Mouse (Mus musculus) intestine, embryonic 15.5 days (tissue): ENCODE data around the gene Slc8a2. TPM values are rescaled to one million over a fixed set of nuclear protein-coding genes. Genes with fewer than 3 reads are reported as not detected.

Experiments used
- ATAC-seq: fragments of 200-750 bp; cut with Nextera tagmentation; 2 replicates; pipeline ENCODE4 v1.8.0; 2017; ENCODE audit warnings: moderate TSS enrichment, moderate library complexity
- H3K27ac ChIP-seq: fragments of 300-500 bp; sonication (generic); 2 replicates; pipeline ENCODE4 v1.5.1; 2015; ENCODE audit warnings: mild to moderate bottlenecking, inconsistent platforms
- H3K27me3 ChIP-seq: fragments of 300-500 bp; sonication (generic); replicated peaks from 2 replicates; pipeline ENCODE4 v1.6.1; 2015; ENCODE audit warnings: inconsistent platforms
- H3K36me3 ChIP-seq: fragments of 300-500 bp; sonication (generic); 2 replicates; pipeline ENCODE4 v1.6.1; 2015; ENCODE audit warnings: inconsistent platforms
- H3K4me1 ChIP-seq: fragments of 300-500 bp; sonication (generic); replicated peaks from 2 replicates; pipeline ENCODE4 v1.6.1; 2015; ENCODE audit warnings: inconsistent platforms
- H3K4me2 ChIP-seq: fragments of 300-500 bp; sonication (generic); replicated peaks from 2 replicates; pipeline ENCODE4 v1.6.1; 2015; ENCODE audit warnings: mild to moderate bottlenecking, inconsistent platforms
- H3K4me3 ChIP-seq: fragments of 300-500 bp; sonication (generic); replicated peaks from 2 replicates; pipeline ENCODE4 v1.5.1; 2015; ENCODE audit warnings: inconsistent platforms
- H3K9ac ChIP-seq: fragments of 300-500 bp; sonication (generic); 2 replicates; pipeline ENCODE4 v1.6.1; 2015; ENCODE audit warnings: inconsistent platforms
- H3K9me3 ChIP-seq: fragments of 300-500 bp; sonication (generic); 2 replicates; pipeline ENCODE4 v1.6.1; 2016; ENCODE audit warnings: inconsistent platforms
- WGBS: fragments of 180-500 bp; shearing (Covaris S2); methylation state at CpG from one replicate; pipeline ENCODE4 v1.1.7; 2015; 5-methylcytosine and 5-hydroxymethylcytosine counted together
- polyA plus RNA-seq: library from polyadenylated mRNA; unstranded; fragments of >200 nt; fragmentation: Nextera tagmentation; extraction: Ambion mirVana; gene quantifications from 2 replicates; pipeline ENCODE4 v1.2.1, GENCODE M21; 2015

Gene Slc8a2
- polyA plus RNA-seq, 1 experiment from 2014 or later: 0.23 TPM

GRCm38 (mm10) chr7:16104611-16105388, 24.8 kb upstream of the Slc8a2 start:
- no peaks in the 10 kb centered on the region for H3K27me3 ChIP-seq
- no peaks in the 10 kb centered on the region for H3K9me3 ChIP-seq
- H3K36me3 ChIP-seq: peaks cover 8% of the 10 kb centered on the region
- H3K4me1 ChIP-seq: peaks cover 18% of the 10 kb centered on the region
- ATAC-seq: no peak
- H3K4me2 ChIP-seq: no peak overlapping the region
- H3K27ac ChIP-seq: no peak overlapping the region
- WGBS: 93% methylated on average over 7 of the region's 7 CpGs
- no peak overlapping the region for H3K9ac ChIP-seq
- no peak overlapping the region for H3K4me3 ChIP-seq

DNA sequence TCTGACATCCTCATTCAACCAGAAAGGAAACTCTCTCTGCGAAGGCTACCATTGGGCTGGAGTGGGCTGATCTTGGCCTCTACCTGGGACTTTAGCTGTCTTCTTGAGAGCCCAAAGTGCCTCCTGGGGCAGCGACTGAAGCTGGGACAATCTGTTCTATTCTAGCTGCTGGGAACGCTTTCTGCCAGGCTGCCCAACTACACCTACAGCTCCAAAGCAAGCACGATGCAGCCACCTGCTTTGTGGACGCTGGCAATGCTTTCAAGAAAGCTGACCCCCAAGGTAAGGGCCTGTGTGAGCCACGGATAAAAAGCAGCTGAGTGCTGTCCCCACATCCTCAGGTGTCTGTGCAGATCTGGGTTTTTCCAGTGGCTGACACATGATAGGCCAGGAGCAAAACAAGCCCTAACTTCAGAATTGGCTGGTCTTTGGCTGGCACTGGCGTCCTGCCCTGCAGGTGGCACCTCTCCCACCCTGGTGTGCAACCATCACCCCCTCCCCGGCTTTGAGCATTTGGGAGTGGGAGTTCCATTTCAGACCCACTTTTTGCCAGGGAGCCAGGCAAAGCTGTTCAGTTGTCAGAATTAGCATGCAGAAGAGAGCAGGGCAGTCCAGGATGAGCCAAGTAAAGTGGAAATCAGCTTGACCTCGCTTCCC, 20.6 kb upstream of the Slc8a2 start:
- no peaks in the 10 kb centered on the region for H3K4me1 ChIP-seq
- H3K36me3 ChIP-seq: peaks cover 38% of the 10 kb centered on the region
- no peak overlapping the region for H3K27ac ChIP-seq
- no peak overlapping the region for H3K9ac ChIP-seq
- no peaks in the 10 kb centered on the region for H3K27me3 ChIP-seq
- no peaks in the 10 kb centered on the region for H3K9me3 ChIP-seq
- ATAC-seq: no peak
- 90% methylated on average over 9 of the region's 9 CpGs for WGBS
- H3K4me3 ChIP-seq: no peak overlapping the region
- no peak overlapping the region for H3K4me2 ChIP-seq

- Histone ChIP-seq H3K4me1 (no peaks in the 10 kb centered on the region), H3K36me3 (peaks cover 42% of the 10 kb centered on the region), H3K27me3 (no peaks in the 10 kb centered on the region), H3K9me3 (no peaks in the 10 kb centered on the region), H3K4me3 (no peak overlapping the region), H3K4me2 (no peak overlapping the region), H3K27ac (no peak overlapping the region), H3K9ac (no peak overlapping the region)
- 86% methylated on average over 8 of the region's 8 CpGs for WGBS
- ATAC-seq: no peak
Measured at GRCm38 (mm10) chr7:16110158-16110557, 19.5 kb upstream of the Slc8a2 start.

DNA sequence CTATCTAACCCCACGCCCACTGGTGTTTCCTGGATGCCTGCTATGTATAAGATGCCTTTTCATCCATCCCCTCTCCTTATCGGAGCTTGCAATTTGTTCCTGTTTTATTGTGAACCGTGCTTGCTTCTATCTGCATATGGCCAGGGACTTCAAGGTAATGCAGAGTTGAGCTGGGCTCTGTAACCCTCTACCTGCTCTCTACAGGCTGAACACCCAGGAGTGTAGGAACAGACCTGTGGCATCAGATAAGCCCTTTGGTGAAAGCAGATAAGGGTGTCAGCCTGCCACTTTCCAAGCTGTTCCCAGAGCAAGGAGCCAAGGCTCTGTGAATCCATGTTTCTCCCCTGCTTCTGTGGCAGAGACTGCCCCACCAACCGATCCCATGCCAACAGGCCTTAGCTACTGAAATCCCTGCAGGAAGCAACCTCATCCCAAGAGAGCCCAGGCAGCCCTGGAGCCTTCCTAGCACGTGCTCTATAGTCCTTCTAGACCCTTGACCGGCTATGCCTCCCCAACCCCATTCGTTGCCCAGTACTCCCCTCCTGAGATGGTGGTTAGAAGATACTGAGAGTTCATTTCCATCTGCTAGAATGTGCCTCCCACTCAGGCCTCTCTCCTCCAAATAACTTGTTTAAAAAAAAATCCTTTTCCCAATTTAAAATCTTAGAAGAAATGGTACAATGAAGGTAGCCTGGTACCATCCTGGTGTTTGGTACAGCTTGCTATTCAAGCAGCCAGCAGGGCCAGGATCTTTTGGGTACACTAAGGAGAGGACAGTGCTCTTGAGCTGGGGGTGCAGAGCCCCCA, 18.1 kb upstream of the Slc8a2 start:
- no peaks in the 10 kb centered on the region for H3K4me1 ChIP-seq
- no peak overlapping the region for H3K4me2 ChIP-seq
- H3K9ac ChIP-seq: no peak overlapping the region
- no peaks in the 10 kb centered on the region for H3K27me3 ChIP-seq
- H3K36me3 ChIP-seq: peaks cover 44% of the 10 kb centered on the region
- no peaks in the 10 kb centered on the region for H3K9me3 ChIP-seq
- H3K27ac ChIP-seq: no peak overlapping the region
- H3K4me3 ChIP-seq: no peak overlapping the region
- no peak for ATAC-seq
- WGBS: 95% methylated on average over 7 of the region's 7 CpGs

DNA sequence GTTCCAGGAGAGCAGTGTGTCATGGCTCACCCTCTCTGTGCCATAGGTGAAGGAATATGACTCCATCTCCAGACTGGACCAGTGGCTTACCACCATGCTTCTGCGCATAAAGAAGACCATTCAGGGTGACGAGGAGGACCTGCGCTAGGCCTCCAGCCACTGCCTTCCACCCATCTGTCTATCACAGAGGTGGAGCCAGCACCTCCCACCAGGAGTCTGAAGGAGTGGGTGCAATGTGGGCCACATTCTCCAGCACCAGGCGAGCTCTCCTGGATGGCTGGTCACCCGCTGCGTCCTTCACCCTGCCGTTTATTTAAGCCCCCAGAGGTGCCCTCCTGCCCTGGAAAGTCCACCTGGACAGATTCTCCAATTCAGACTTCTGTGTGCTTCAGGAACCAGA, 13.2 kb upstream of the Slc8a2 start:
- Histone ChIP-seq H3K4me2 (no peak overlapping the region), H3K9me3 (no peaks in the 10 kb centered on the region), H3K36me3 (peaks cover 29% of the 10 kb centered on the region), H3K27me3 (no peaks in the 10 kb centered on the region), H3K4me1 (peaks cover 8% of the 10 kb centered on the region), H3K27ac (no peak overlapping the region), H3K9ac (no peak overlapping the region), H3K4me3 (no peak overlapping the region)
- no peak for ATAC-seq
- WGBS: 91% methylated on average over 7 of the region's 7 CpGs

DNA sequence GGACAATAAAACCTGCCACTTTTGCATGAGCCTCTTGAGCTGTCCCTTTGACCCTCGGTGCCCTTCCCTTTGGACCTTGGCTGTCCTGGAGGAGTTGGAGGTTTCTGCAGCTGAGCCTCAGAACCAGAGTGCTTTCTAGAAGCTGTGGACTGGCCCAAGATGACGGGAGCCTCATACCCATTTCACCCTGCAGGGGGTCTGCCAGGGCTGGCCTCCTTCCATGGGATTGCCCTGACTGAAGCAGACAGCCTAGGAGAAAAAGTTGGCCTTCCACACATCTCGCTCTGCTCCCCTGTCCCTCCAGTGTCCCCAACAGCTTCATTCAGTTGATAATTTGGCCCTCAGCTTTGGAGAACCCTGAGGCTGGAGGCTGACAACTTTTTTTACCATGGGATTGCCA, 12.5 kb upstream of the Slc8a2 start:
- Histone ChIP-seq H3K4me2 (no peak overlapping the region), H3K27ac (no peak overlapping the region), H3K9me3 (no peaks in the 10 kb centered on the region), H3K9ac (no peak overlapping the region), H3K4me1 (peaks cover 8% of the 10 kb centered on the region), H3K27me3 (no peaks in the 10 kb centered on the region), H3K36me3 (peaks cover 25% of the 10 kb centered on the region), H3K4me3 (no peak overlapping the region)
- ATAC-seq: no peak
- 77% methylated on average over 3 of the region's 3 CpGs for WGBS

DNA sequence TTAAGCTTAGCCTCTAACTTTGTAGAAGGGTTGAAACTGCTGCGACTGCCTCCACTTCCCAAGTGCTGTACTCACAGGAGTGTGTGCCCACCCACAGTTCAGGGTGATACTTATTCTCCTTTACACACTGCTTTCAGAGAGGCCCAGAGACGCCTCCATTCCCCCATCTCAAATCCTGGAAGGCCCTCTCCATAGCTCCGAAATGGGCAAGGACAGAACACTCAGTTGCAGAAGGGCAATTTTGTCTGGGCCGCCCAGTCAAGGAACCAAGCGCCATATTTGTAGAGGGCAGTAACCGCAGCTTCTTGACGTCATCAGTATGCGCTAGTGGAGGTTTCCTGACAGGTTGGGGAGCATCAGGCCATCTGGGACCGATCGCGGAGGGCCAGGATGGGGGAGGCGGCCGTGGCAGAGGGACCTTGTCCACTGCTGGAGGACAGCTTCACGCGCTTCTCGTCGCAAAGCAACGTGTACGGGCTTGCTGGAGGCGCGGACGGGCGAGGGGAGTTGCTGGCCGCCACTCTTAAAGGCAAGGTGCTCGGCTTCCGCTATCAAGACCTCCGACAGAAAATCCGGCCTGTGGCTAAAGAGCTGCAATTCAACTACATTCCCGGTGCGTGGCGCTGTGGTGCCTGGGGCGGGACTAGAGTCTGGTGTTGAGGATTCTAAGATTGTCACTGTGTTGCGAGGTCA, 9.9 kb upstream of the Slc8a2 start, which contains the start of gene Kptn:
TSS of gene Kptn (plus strand) at position 327 of the 693 bp plus-strand sequence.
- Histone ChIP-seq H3K9ac (peak within 1 kb of the TSS; percentile 68), H3K9me3 (no peaks in the 10 kb centered on the region), H3K4me3 (peak within 1 kb of the TSS; percentile 73), H3K4me2 (peak within 1 kb of the TSS; percentile 70), H3K27me3 (no peaks in the 10 kb centered on the region), H3K36me3 (peaks cover 7% of the 10 kb centered on the region), H3K4me1 (peaks cover 8% of the 10 kb centered on the region), H3K27ac (peak within 1 kb of the TSS; percentile 84)
- WGBS: 1% methylated on average over 33 of the region's 33 CpGs
- peak; percentile 93 for ATAC-seq

DNA sequence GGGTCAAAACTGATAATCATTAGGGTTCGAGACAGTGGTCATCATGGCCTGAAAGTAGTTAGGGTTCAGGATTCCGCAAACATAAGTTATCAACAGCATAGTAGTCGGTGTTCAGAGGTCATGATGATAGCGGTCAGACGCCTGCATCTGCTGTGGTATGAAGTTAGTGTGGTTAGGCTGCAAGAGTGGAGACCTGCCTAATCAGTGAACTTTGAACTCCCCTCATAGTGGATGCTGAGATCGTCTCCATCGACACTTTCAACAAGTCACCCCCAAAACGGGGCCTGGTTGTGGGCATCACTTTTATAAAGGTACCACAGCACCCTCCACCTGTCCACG, 9.4 kb upstream of the Slc8a2 start:
- 25% methylated on average over 9 of the region's 9 CpGs for WGBS
- Histone ChIP-seq H3K9me3 (no peaks in the 10 kb centered on the region), H3K9ac (peak overlapping the region; percentile 68), H3K4me1 (peaks cover 8% of the 10 kb centered on the region), H3K27me3 (no peaks in the 10 kb centered on the region), H3K4me3 (peak overlapping the region; percentile 73), H3K36me3 (peaks cover 10% of the 10 kb centered on the region), H3K27ac (no peak overlapping the region), H3K4me2 (peak overlapping the region; percentile 70)
- ATAC-seq: no peak; the same call in 1 of the 2 replicates

- 80% methylated on average over 9 of the region's 9 CpGs for WGBS
- H3K9me3 ChIP-seq: no peaks in the 10 kb centered on the region
- H3K27me3 ChIP-seq: no peaks in the 10 kb centered on the region
- peaks cover 10% of the 10 kb centered on the region for H3K36me3 ChIP-seq
- no peak for ATAC-seq
- no peak overlapping the region for H3K9ac ChIP-seq
- H3K27ac ChIP-seq: no peak overlapping the region
- H3K4me3 ChIP-seq: no peak overlapping the region
- H3K4me1 ChIP-seq: peaks cover 14% of the 10 kb centered on the region
- H3K4me2 ChIP-seq: no peak overlapping the region
Measured at GRCm38 (mm10) chr7:16125829-16126228, 3.8 kb upstream of the Slc8a2 start.

- peaks cover 10% of the 10 kb centered on the region for H3K36me3 ChIP-seq
- no peaks in the 10 kb centered on the region for H3K27me3 ChIP-seq
- H3K4me2 ChIP-seq: no peak overlapping the region
- no peaks in the 10 kb centered on the region for H3K9me3 ChIP-seq
- peaks cover 25% of the 10 kb centered on the region for H3K4me1 ChIP-seq
- ATAC-seq: no peak
- 79% methylated on average over 6 of the region's 6 CpGs for WGBS
- H3K27ac ChIP-seq: no peak overlapping the region
- H3K9ac ChIP-seq: no peak overlapping the region
- H3K4me3 ChIP-seq: no peak overlapping the region
Measured at GRCm38 (mm10) chr7:16128344-16128743, 1.3 kb upstream of the Slc8a2 start.

DNA sequence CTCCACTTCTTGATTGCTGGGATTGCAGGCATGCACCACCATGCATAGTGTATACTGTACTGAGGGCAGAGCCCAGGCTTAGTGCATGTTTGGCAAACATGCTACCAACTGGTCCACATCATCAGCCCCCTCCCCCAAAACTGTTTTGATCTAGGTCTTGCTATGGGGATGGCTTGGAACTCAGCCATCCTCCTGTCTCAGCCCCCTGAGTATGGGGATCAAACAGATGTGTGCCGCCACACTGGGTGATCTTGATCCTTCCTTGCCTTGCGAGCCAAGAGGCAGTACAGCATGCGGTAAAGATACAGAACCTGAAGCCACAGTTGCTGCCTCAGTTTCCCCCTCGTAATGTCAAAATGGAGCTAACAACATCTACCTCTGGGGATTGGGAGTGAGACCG, 727 bp upstream of the Slc8a2 start:
- peak overlapping the region; percentile 86 for H3K4me2 ChIP-seq
- peaks cover 25% of the 10 kb centered on the region for H3K4me1 ChIP-seq
- no peak for ATAC-seq
- 63% methylated on average over 5 of the region's 5 CpGs for WGBS
- H3K36me3 ChIP-seq: peaks cover 10% of the 10 kb centered on the region
- H3K9ac ChIP-seq: no peak overlapping the region
- no peaks in the 10 kb centered on the region for H3K9me3 ChIP-seq
- no peaks in the 10 kb centered on the region for H3K27me3 ChIP-seq
- no peak overlapping the region for H3K27ac ChIP-seq
- H3K4me3 ChIP-seq: 0 out of 2 replicates have a peak overlapping the region, but pooled peaks have one; percentile 51
